Mouse (Mus musculus) heart, embryonic 14.5 days (tissue): ENCODE results near the gene Arpc1a. TPM values are rescaled to one million over a fixed set of nuclear protein-coding genes. Genes with fewer than 3 reads are reported as not detected.
"Not testable (repeated sequence)": the region's sequence is repeated elsewhere in the genome, so short reads cannot be mapped to it uniquely, and the experiment has no call there.

Experiments used
- ATAC-seq: fragments of 200-750 bp; cut with Nextera tagmentation; 2 replicates; pipeline ENCODE4 v1.8.0; 2017; ENCODE audit warnings: low read depth, moderate TSS enrichment; ENCODE audit not compliant: insufficient number of reproducible peaks, insufficient read depth, low FRiP score
- H3K27ac ChIP-seq, 2 experiments: fragments of 200-500 bp in 1 of 2; fragments of 300-500 bp in 1 of 2; sonication (generic) in 1 of 2; replicated peaks in 1 of 2; 2 replicates each; pipeline ENCODE4 v1.5.1; 2012 to 2014; ENCODE audit warnings: low read depth in 2 of 2, low read length in 2 of 2, control low read depth in 1 of 2, mild to moderate bottlenecking in 1 of 2, mixed read lengths in 1 of 2; ENCODE audit not compliant: control insufficient read depth in 1 of 2, insufficient read depth in 1 of 2
- H3K27me3 ChIP-seq: fragments of 300-500 bp; sonication (generic); 2 replicates; pipeline ENCODE4 v1.6.1; 2014; ENCODE audit warnings: mild to moderate bottlenecking, low read length, control low read depth; ENCODE audit not compliant: control insufficient read depth, insufficient read depth
- H3K36me3 ChIP-seq: fragments of 300-500 bp; sonication (generic); 2 replicates; pipeline ENCODE4 v1.6.1; 2014; ENCODE audit warnings: mild to moderate bottlenecking, control low read depth, low read length, mixed read lengths; ENCODE audit not compliant: control insufficient read depth, insufficient read depth
- H3K4me1 ChIP-seq, 2 experiments: fragments of 200-500 bp in 1 of 2; fragments of 300-500 bp in 1 of 2; sonication (generic) in 1 of 2; 2 replicates each; pipeline ENCODE4 v1.6.1; 2012 to 2014; ENCODE audit warnings: low read length in 2 of 2, control low read depth in 1 of 2, mixed read lengths in 1 of 2; ENCODE audit not compliant: control insufficient read depth in 2 of 2, insufficient read depth in 2 of 2
- H3K4me2 ChIP-seq: fragments of 300-500 bp; sonication (generic); 2 replicates; pipeline ENCODE4 v1.6.1; 2014; ENCODE audit warnings: mild to moderate bottlenecking, low read length
- H3K4me3 ChIP-seq, 2 experiments: fragments of 200-500 bp in 1 of 2; fragments of 300-500 bp in 1 of 2; sonication (generic) in 1 of 2; 2 replicates each; pipeline ENCODE4 v1.5.1; 2012 to 2014; ENCODE audit warnings: low read length in 2 of 2, mild to moderate bottlenecking in 2 of 2, control low read depth in 1 of 2, low read depth in 1 of 2, moderate library complexity in 1 of 2; ENCODE audit not compliant: control insufficient read depth in 1 of 2, insufficient read depth in 1 of 2
- H3K9ac ChIP-seq: fragments of 300-500 bp; sonication (generic); 2 replicates; pipeline ENCODE4 v1.6.1; 2014; ENCODE audit warnings: mild to moderate bottlenecking, low read length
- H3K9me3 ChIP-seq: fragments of 300-500 bp; sonication (generic); 2 replicates; pipeline ENCODE4 v1.6.1; 2016; ENCODE audit warnings: low read length, control low read depth; ENCODE audit not compliant: control insufficient read depth
- WGBS: fragments of 180-500 bp; shearing (Covaris S2); extraction: QIAGEN DNeasy Blood & Tissue Kit; methylation state at CpG from one replicate; pipeline ENCODE4 v1.1.7; 2014; 5-methylcytosine and 5-hydroxymethylcytosine counted together
- polyA plus RNA-seq: library from polyadenylated mRNA; unstranded; fragments of >200 nt; fragmentation: Nextera tagmentation; extraction: Ambion mirVana; gene quantifications from 2 replicates; pipeline ENCODE4 v1.2.1, GENCODE M21; 2014

The Arpc1a gene
- polyA plus RNA-seq, 1 experiment from 2014 or later: 107 TPM

- 72% methylated on average over 2 of the region's 2 CpGs for WGBS
Observed at GRCm38 (mm10) chr5:145084822-145085221, 1.2 kb downstream of the Arpc1a start.

GRCm38 (mm10) chr5:145088186-145088585 lies 4.6 kb downstream of the Arpc1a start:
- Histone ChIP-seq H3K4me3 (no peak overlapping the region), H3K27me3 (no peaks in the 10 kb centered on the region)

More at GRCm38 (mm10) chr5:145084822-145085221, 1.2 kb downstream of the Arpc1a start:
- Histone ChIP-seq H3K4me3 (peak overlapping the region; percentile 81 to 92; a peak in 3 of 4 replicates), H3K36me3 (no peaks in the 10 kb centered on the region), H3K4me1 (peaks cover 0 to 7% of the 10 kb centered on the region in 2 experiments; a peak in 2 of 4 replicates), H3K9me3 (no peaks in the 10 kb centered on the region), H3K27me3 (no peaks in the 10 kb centered on the region), H3K4me2 (peak overlapping the region; percentile 91), H3K27ac (no peak overlapping the region), H3K9ac (peak overlapping the region; percentile 96)
- no peak for ATAC-seq

GRCm38 (mm10) chr5:145089878-145090277 lies 6.2 kb downstream of the Arpc1a start:
- Histone ChIP-seq H3K36me3 (peaks cover 38% of the 10 kb centered on the region), H3K4me3 (no peak overlapping the region), H3K27ac (no peak overlapping the region), H3K4me2 (no peak overlapping the region), H3K9ac (no peak overlapping the region), H3K4me1 (no peaks in the 10 kb centered on the region), H3K9me3 (no peaks in the 10 kb centered on the region), H3K27me3 (no peaks in the 10 kb centered on the region)
- WGBS: 85% methylated on average over 3 of the region's 3 CpGs
- no peak for ATAC-seq

More at GRCm38 (mm10) chr5:145088186-145088585, 4.6 kb downstream of the Arpc1a start:
- no peaks in the 10 kb centered on the region for H3K9me3 ChIP-seq
- no peak overlapping the region for H3K4me2 ChIP-seq
- ATAC-seq: no peak
- H3K4me1 ChIP-seq: peaks cover 0 to 7% of the 10 kb centered on the region in 2 experiments; a peak in 2 of 4 replicates
- H3K36me3 ChIP-seq: peaks cover 21% of the 10 kb centered on the region
- 99% methylated on average over 2 of the region's 2 CpGs for WGBS
- H3K9ac ChIP-seq: no peak overlapping the region
- no peak overlapping the region for H3K27ac ChIP-seq

GRCm38 (mm10) chr5:145096195-145096594 lies 12.6 kb downstream of the Arpc1a start:
- Histone ChIP-seq H3K36me3 (peaks cover 98% of the 10 kb centered on the region), H3K27me3 (no peaks in the 10 kb centered on the region), H3K27ac (no peak overlapping the region), H3K4me2 (no peak overlapping the region), H3K9ac (no peak overlapping the region), H3K4me3 (no peak overlapping the region), H3K9me3 (no peaks in the 10 kb centered on the region), H3K4me1 (no peaks in the 10 kb centered on the region)
- ATAC-seq: no peak
- WGBS: 70% methylated on average over 4 of the region's 4 CpGs

- H3K4me3 ChIP-seq: no peak overlapping the region
- no peak overlapping the region for H3K27ac ChIP-seq
- no peak for ATAC-seq
- H3K27me3 ChIP-seq: no peaks in the 10 kb centered on the region
- H3K4me1 ChIP-seq: no peaks in the 10 kb centered on the region
- no peaks in the 10 kb centered on the region for H3K9me3 ChIP-seq
- H3K4me2 ChIP-seq: no peak overlapping the region
- no peak overlapping the region for H3K9ac ChIP-seq
- 88% methylated on average over 10 of the region's 10 CpGs for WGBS
- peaks cover 99% of the 10 kb centered on the region for H3K36me3 ChIP-seq
Observed at GRCm38 (mm10) chr5:145098340-145098821, 14.8 kb downstream of the Arpc1a start.

GRCm38 (mm10) chr5:145100960-145101359 lies 17.3 kb downstream of the Arpc1a start:
- Histone ChIP-seq H3K36me3 (peaks cover 100% of the 10 kb centered on the region), H3K27me3 (no peaks in the 10 kb centered on the region), H3K9me3 (no peaks in the 10 kb centered on the region), H3K4me3 (no peak overlapping the region), H3K4me2 (no peak overlapping the region), H3K27ac (no peak overlapping the region), H3K4me1 (no peaks in the 10 kb centered on the region), H3K9ac (no peak overlapping the region)
- no peak for ATAC-seq
- WGBS: 98% methylated on average over 9 of the region's 9 CpGs

GRCm38 (mm10) chr5:145101451-145101850 lies 17.8 kb downstream of the Arpc1a start:
- not testable (repeated sequence) for H3K9me3 ChIP-seq, ATAC-seq, H3K9ac ChIP-seq, H3K4me2 ChIP-seq, H3K4me1 ChIP-seq, H3K27me3 ChIP-seq, H3K4me3 ChIP-seq, H3K27ac ChIP-seq
- WGBS: 95% methylated on average over 11 of the region's 11 CpGs
- peaks cover 100% of the 10 kb centered on the region for H3K36me3 ChIP-seq

- Histone ChIP-seq H3K9ac (no peak overlapping the region), H3K9me3 (no peaks in the 10 kb centered on the region), H3K4me3 (no peak overlapping the region), H3K27me3 (no peaks in the 10 kb centered on the region), H3K4me2 (no peak overlapping the region), H3K4me1 (no peaks in the 10 kb centered on the region), H3K36me3 (peaks cover 100% of the 10 kb centered on the region), H3K27ac (no peak overlapping the region)
- no peak for ATAC-seq
- 77% methylated on average over 4 of the region's 4 CpGs for WGBS
Observed at GRCm38 (mm10) chr5:145102706-145103105, 19.1 kb downstream of the Arpc1a start.
